Mouse (Mus musculus): ENCODE data around the gene Tapbpl.

DNA sequence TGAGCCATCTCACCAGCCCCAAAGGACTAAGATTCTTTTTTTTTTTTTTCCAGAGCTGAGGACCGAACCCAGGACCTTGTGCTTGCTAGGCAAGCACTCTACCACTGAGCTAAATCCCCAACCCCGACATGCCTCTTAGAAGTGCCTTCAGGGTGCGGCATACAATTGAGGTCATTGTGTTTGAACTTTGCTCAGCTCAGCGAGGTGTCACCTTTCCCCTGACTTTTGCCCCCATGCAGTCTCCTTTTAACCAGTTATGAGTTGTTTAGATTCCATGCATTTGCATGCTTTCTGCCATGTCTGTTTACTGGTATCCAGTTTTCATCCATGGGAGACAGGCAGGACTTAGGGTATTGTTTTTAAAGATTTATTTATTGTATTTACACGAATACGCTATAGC lies 37.1 kb upstream of the Tapbpl start:
- no peak for TF ChIP-seq CTCF (IDR thresholded peaks at IDR 0.05)
- no peak for TF ChIP-seq POLR2A (IDR thresholded peaks at IDR 0.05; ENCODE audit: insufficient read depth, low read depth, low read length)

All from heart, adult 2 months (tissue).